Mouse (Mus musculus) heart, adult 2 months (tissue): ENCODE measurements at regions not wholly inside any gene's neighbourhood (a gene's known extent, or its start where the extent isn't known, plus 50 kb on each side); places are given as distances from the start of the nearest gene placed in this dataset.

Experiments used
- CTCF ChIP-seq: fragments of 200-600 bp; IDR thresholded peaks from 2 replicates; pipeline ENCODE4 v1.8.1; 2022; ENCODE audit warnings: antibody characterized with exemption, mild to moderate bottlenecking, moderate library complexity
- EP300 ChIP-seq: fragments of 200-500 bp; IDR thresholded peaks from 2 replicates; pipeline ENCODE4 v1.6.1; 2011; ENCODE audit warnings: low read depth, low read length, control low read depth; ENCODE audit not compliant: insufficient read depth
- POLR2A ChIP-seq: fragments of 200-500 bp; IDR thresholded peaks from 2 replicates; pipeline ENCODE4 v1.6.1; 2011; ENCODE audit warnings: mild to moderate bottlenecking, low read depth, low read length, control low read depth; ENCODE audit not compliant: insufficient read depth

GRCm38 (mm10) chr5:68726733-68727132 lies 614.7 kb downstream of the Kctd8 start:
- TF ChIP-seq POLR2A: no peak
- no peak for TF ChIP-seq CTCF
- no peak for TF ChIP-seq EP300
